Mouse (Mus musculus) E14TG2a.4 (cell line): ENCODE data around the gene Pfkm.

ENCODE experiments used
- CTCF ChIP-seq: conservative IDR thresholded peaks from 2 replicates; pipeline ENCODE4 v1.5.1; 2014; ENCODE audit warnings: low read length
- NANOG ChIP-seq: IDR thresholded peaks from 2 replicates; pipeline ENCODE4 v1.6.1; 2014; ENCODE audit warnings: borderline replicate concordance, low read length, mixed read lengths
- POU5F1 ChIP-seq: IDR thresholded peaks from 2 replicates; pipeline ENCODE4 v1.6.1; 2014; ENCODE audit warnings: low read length, borderline replicate concordance

GRCm38 (mm10) chr15:98140809-98141208, 48.4 kb downstream of the Pfkm start:
- TF ChIP-seq CTCF (no peak), POU5F1 (no peak), NANOG (no peak)
